Mouse (Mus musculus) spleen, adult 12 weeks (tissue): ENCODE data around the gene Apela.
"Not testable (repeated sequence)": the region's sequence is repeated elsewhere in the genome, so short reads cannot be mapped to it uniquely, and the experiment has no call there.

Source experiments
- DNase-seq: peaks from one replicate; pipeline ENCODE4 v3.0.0; 2022; ENCODE audit warnings: low spot score

The Apela gene

DNA sequence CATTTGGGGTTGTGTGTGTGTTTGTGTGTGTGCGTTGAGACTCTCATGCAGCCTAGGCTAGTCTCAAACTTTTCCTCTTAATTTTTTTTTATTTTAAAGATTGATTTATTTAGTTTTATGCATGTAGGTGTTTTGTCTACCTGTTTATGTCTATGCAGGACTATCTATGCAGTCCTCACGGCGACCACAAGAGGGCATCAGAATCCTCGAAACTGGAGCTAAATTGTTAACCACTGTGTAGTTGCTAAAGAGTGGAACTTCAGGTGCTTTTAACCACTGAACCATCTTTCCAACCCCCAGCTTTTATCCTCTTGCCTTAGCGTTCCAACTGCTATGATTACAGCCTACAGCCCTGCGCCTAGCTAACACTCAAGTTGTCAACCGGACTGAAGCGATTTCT, 14.7 kb downstream of the Apela start:
- no peak for DNase-seq

DNA sequence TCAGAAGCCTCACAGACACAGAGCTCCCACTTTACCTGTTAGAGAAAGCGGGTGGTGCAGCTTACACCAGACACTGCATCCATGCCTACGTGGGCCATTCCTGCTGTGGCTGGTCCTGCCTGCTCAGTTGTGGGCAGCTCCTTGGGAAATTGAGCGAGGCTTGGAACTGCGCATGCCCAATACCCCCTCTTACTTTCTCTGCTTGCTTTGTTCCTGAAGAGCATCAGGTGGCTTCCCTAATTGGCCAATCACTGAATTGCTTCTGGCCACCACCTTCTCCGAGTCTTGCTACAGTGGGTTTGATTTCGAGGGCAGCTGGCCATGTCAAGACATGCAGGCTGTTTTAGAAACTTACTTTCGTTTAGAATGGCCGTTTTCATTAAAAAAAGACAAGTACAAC, 18.7 kb downstream of the Apela start, which contains the start of the genes Trim61 and Trim60:
Gene Trim61, minus strand, starts transcription at position 101 of the 400 bp plus-strand sequence.
Gene Trim60, minus strand, starts transcription at position 162 of the 400 bp plus-strand sequence.
- no peak for DNase-seq

GRCm38 (mm10) chr8:65007616-65008015, 29.5 kb downstream of the Apela start:
- DNase-seq = not testable (repeated sequence)

- DNase-seq = no peak
Measured at GRCm38 (mm10) chr8:64998806-64999365, 38.2 kb downstream of the Apela start.

DNA sequence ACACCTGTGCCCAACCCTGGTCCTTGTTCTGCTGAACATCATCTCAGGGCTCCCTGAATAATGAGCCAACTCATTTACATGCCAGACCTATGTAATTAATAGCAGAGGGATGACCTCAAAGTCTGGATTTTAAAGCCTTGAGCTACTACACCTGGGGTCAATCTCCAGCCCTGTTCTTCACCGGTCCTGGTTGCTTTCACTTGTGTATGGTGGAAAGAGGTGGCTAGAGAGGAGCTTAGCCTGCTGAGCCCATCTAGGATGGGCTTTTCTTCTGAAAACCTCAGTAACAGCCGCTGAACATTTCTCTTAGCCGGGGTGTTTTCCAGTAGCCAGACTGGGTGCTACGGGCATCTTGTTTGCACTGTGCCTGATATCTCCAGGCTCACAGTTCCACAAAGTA, 49.4 kb downstream of the Apela start, which contains the start of gene Trim75:
Gene Trim75, minus strand, starts transcription at position 101 of the 400 bp plus-strand sequence.
- no peak for DNase-seq

- DNase-seq = no peak
Measured at GRCm38 (mm10) chr8:64983150-64983897, 53.8 kb downstream of the Apela start.
